Mouse (Mus musculus): ENCODE measurements around the gene Atp13a4. TPM values are rescaled to one million over a fixed set of nuclear protein-coding genes. Genes with fewer than 3 reads are reported as not detected.

The Atp13a4 gene
- polyA plus RNA-seq, 1 experiment = not detected

DNA sequence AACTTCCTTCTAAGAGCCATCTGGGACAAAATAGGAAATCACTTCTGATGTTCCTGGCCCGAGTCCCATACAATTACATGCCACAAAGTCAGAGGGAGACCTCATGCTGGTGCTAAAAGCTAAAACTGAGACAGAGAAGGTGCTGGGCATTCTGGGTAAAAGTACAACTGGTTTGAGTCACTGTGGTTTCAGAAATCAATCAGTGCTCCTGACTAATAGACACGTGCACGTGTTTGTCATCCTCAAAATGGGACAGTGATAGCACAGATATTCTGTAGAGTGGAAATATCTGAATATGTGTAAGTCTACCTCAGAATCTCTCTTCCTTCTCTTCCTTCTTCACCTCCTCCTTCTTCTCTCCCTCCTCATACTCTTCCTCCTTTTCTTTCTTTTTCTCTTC is 53.6 kb downstream of the Atp13a4 start:
- WGBS = 64% methylated on average over 3 of the region's 3 CpGs
- DNase-seq (ENCODE audit: low read depth, low spot score) = no peak

DNA sequence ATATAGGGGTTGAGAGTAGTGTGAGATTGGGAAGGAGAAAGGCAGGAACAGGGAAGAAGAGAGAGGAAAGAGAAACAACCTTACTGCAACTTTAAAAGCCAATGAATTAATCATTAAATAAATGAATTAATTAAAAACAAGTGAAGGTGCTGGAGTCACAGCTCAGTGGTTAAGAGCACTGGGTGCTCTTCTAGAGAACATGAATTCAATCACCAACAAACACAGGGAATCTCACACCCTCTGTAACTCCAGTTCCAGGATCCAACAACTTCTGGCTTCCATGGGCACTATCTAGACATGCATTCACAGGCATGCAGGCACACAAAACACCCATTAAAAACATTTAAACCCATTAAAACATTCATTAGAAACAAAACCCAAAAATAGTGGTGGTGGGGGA is 63.2 kb downstream of the Atp13a4 start:
- no peak for DNase-seq (ENCODE audit: low read depth, low spot score)

DNA sequence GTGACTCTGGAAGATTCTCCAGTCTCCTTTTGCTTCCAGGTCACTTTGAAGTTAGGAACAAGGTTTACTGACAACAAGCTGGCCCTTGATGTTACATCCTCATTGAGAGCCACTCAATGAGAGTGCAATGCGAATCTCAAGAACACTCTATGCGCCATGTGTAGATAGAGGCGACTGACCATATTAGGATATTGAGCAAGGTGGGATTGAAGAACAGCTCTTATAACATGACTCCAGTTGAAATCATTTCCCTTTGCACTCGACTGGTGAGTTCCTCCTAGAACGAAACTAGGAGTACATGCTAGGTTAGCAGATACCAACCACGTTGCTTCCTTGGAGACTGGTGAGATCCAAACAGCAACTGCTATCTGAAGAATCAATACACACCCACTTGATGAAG is 64.3 kb downstream of the Atp13a4 start:
- 82% methylated on average over 6 of the region's 6 CpGs for WGBS
- DNase-seq (ENCODE audit: low read depth, low spot score) = no peak

DNA sequence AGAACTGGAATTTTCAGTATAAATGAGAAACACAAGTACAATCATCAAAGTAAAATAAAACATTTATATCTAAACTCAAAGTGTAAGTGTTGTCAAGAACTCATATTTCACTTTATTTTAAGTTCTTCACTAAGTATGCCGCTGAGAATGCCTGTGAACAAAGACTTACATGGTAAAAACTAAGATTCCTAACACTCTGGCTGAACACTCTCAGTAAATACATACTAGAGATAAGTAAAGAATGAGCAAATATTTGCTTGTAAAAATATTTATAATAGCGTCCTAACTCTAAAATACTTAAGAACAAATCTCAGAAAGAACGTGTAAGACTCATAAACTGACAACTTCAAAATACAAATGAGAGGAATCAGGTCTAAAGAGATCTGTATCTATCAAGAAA is 80.9 kb downstream of the Atp13a4 start:
- DNase-seq (ENCODE audit: low read depth, low spot score) = no peak
- WGBS = 28% methylated on average over 3 of the region's 3 CpGs

DNA sequence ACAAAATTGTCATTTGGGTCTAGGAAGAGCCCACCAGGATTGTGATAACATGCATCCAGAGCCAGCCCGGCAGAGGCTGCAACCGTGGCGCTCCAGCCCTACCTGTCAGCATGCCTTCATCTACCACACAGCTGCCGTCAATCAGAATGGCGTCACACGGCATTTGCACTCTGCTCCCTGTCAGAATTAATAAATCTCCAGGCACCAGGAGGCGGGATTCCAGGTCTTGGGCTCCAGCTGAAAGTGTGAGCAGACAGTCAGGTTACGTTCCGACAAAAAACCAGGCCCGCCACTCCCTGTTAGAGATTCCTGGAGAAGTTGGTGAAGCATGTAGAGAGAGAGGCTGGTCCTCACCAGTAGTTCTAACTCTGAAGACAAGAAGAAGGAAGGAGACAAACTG is 85.3 kb downstream of the Atp13a4 start:
- WGBS = 75% methylated on average over 10 of the region's 10 CpGs
- no peak for DNase-seq (ENCODE audit: low read depth, low spot score)

DNA sequence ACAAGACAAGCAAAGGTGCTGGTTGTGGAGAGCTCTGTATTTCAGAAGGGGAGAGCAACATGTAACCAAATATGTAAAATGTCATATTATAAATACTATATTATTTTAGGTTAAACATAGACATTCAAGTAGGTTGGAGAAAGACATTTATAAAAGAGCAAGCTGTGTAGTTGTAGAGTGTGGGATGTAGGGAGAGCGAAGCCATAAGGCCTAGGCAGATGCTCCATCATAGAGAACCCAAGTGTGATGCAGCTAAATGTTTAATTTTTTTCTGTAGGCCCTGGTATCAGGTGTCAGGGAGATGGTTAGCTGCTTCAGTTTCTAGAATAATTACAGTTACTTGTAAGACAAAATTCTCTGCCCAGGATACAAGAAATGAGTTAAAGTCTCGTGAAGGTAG is 87.8 kb downstream of the Atp13a4 start:
- no peak for DNase-seq (ENCODE audit: low read depth, low spot score)
- WGBS = 89% methylated on average over 2 of the region's 2 CpGs

DNA sequence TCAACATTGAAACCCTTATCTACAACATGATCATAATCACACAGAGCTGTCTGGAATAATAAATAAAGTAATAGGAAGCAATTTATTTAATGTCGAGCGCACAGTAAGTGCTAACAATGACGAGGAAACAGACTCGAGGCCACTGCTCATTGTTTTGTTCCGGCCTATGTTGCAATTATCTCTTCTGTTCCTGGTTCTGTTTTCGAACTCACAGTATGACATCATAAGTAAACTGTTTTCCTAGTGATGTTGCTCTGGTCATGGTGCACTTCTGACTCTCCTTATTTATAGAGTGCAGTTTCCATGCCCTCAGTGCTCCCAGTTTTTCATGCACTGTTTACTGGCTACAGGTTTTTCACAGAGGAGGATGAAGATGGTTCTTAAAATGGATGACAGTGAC is 91.4 kb downstream of the Atp13a4 start:
- no peak for DNase-seq (ENCODE audit: low read depth, low spot score)
- WGBS = 49% methylated on average over 6 of the region's 6 CpGs

DNA sequence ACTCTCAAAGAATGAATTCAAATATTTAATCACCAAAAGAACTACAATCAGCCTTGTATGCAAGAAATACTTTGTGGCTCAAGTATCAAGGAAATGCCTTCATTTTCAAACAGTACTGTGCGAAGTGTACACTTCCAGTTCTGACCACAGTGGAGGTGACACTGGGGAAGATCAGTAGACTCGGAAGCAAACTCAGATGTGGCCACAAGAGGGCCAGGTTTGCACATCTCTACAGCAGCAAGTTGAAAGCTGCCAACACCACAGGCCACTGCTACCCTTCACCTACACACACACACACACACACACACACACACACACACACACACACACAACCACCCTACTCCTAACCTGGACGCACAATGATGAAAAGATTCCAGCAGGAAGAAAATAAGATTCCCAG is 93.0 kb downstream of the Atp13a4 start:
- peak; percentile 10 for DNase-seq (ENCODE audit: low read depth, low spot score)
- 25% methylated on average over 3 of the region's 3 CpGs for WGBS

DNA sequence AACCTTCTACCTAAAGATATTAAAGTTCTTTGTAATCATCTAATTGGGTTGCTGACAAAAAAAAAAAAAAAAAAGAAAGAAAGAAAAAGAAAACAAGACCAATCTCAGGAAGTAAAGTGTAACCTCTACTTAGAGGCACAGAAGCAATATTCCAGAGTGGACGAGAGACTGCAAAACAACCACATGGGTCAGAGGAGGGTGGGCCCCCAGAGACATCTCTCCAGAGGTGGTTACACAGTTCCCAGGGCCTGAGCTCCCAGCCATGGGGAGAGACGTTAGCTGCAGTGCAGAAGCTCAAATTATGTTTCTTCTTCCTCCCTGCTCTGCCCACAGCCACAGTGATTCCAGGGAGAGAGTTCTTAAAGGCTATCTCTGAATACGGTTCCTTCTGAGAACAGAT is 102.5 kb downstream of the Atp13a4 start:
- WGBS = 56% methylated on average over 3 of the region's 3 CpGs
- no peak for DNase-seq (ENCODE audit: low read depth, low spot score)

DNA sequence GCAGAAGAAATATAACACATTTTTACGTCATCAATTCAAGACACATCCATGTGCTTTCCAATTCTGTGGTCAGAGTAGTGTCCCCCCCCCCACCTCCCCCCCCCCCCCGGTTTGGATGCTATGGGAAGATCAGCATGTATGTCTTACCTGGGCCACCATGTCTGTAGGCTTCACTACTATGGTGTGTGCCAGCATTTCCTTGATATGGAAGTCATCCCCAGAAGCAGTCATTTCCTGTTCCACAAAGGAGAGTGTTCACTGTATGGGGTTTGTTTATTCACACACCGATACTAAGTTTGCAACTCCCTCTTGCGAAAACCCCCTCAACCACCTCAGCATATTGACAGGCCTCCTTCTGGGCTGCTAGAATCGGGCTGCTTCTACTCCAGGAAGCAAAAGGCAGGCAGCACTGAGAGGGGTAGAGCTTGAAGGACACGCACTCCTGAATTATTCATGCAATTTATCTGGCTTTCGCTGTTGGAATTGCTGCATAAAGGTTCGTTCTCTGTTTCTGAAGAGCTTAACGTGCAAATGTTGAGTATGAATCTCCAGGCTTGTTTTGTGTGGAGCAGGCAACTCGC is 103.2 kb downstream of the Atp13a4 start:
- 70% methylated on average over 10 of the region's 10 CpGs for WGBS
- no peak for DNase-seq (ENCODE audit: low read depth, low spot score)

DNA sequence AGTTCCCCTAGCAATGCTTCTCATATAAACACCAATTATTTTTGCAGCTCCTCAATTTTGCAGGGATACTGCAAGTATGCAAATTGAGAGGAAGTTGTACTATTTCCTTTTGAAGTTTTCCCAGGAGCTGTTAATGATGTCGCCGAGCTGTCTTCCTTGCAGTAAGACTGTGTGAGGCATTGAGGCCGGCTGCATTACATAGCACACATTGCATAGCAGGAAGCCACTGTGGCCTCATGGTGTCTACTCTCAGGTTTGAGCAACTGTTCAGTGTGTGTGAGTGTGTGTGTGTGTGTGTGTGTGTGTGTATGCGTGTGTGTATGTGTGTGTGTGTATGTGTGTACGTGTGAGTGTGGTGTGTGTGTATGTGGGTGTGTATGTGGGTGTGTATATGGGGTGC is 106.6 kb downstream of the Atp13a4 start:
- WGBS = 72% methylated on average over 5 of the region's 5 CpGs

DNA sequence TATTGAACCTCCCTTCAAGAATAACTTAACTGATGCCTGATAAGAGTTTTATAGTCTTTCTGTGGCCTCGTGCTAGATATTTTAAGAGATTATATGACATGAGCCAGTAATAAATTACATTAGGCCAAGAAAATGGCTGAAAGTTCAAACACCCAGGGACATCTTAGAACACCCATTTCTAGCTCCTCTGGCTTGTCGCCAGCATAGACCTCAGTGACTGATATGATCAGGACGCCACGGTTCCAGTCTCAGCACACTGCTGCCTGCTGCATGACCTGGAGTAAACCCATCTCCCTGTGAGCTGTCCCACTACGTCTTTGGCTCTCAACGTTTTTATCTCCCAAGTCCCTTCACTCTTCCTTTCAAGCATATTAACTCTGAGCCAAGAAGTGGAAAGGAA is 108.9 kb downstream of the Atp13a4 start:
- WGBS = 53% methylated on average over 6 of the region's 6 CpGs
- DNase-seq (ENCODE audit: low read depth, low spot score) = no peak

More for the DNA sequence above, 106.6 kb downstream of the Atp13a4 start:
- no peak for DNase-seq (ENCODE audit: low read depth, low spot score)

DNA sequence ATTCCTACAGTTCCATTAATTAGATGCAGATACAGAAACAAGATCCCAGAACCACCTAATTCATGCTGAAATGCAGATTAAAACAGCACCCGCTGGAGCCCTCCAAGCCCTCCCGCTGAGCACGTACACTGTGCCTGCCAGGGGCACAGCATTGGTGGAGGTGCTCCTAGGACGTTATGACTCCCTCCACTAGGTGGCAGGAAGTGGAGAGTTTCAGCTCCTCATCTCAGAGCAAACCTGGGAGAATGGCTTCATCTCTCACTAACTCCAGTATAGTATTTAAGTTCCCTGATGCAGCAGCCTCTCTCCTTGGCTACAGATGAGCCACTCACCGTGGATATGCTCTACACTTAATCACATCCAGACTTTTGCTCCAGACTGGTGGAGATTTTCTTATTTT is 110.0 kb downstream of the Atp13a4 start:
- no peak for DNase-seq (ENCODE audit: low read depth, low spot score)
- 7% methylated on average over 5 of the region's 5 CpGs for WGBS

DNA sequence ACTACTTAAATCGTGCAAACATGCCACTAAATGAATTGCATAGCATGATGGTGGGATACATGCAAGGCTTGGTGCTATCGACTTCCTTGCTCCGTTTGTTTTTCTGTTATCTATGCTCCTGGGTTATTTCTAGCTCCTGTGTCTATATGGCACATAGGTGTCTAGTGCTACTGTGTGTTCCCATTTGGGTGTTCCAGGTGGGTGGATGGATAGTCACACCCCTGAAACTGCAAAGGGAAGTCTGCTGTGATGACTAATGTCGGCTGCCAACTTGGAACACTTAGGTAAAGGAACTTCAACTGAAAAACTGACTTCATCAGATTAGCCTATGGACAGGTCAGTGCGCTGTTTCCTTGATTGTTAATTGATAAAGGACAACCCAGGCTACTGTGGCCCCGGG is 129.8 kb downstream of the Atp13a4 start:
- WGBS = 63% methylated on average over 6 of the region's 6 CpGs
- no peak for DNase-seq (ENCODE audit: low read depth, low spot score)

DNA sequence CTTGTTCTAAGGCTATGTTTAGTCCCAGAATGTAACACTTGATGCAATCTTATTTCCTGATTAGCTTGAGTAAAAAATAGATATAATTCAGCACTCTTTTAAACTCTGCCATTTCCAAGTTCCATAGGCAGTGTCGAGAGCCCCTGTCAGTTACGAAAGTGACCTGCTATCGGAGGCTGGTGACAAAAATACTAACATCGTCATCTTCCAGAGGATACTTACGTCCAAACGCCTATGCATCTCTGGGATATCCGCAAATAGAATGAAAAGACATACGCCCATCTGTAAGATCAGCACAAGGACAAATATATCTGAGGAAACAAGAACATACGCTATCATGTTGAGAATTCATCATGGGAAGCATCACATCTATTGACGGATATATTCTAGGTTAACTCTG is 137.3 kb downstream of the Atp13a4 start:
- WGBS = 93% methylated on average over 10 of the region's 10 CpGs
- DNase-seq (ENCODE audit: low read depth, low spot score) = no peak

DNA sequence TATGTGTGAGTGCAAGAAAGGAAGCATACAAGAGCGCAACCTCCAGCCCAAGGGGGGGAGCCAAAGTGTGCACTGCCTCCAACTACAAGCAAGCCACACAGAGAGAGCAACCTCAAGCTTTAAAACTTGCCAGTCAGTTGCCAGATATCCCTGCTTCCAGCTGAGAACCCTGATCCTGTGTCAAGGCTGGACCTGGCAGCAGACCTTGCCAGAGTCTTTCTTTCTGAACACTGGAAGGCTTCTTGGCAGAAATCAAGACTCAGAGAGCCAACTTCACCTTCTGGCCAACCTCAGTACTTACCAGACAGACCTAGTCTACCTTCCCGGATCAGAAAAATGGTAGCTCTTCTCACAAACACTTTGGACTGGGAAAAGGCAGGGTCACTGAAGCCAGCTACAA is 145.6 kb downstream of the Atp13a4 start:
- DNase-seq (ENCODE audit: low read depth, low spot score) = no peak
- 92% methylated on average over 2 of the region's 2 CpGs for WGBS

DNA sequence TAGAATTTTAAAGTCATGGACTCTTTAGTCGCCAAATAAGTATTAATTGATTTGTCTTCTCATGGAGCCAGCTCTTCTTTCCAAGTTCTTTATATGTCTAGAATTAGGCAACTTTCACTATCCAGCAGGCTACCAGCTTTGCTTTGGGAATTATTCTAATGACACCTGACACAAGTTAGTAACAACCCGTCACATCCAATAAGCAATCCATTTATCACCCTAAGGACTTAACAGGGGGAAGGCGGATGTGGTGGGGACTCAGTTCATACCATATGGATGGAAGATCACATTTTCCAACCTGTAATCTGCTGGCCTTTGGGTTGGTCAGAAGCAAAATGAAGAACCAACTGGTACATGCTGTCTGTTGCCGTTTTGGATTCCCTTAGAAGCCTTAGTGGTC is 159.9 kb downstream of the Atp13a4 start:
- DNase-seq (ENCODE audit: low read depth, low spot score) = no peak
- 84% methylated on average over 4 of the region's 4 CpGs for WGBS

DNA sequence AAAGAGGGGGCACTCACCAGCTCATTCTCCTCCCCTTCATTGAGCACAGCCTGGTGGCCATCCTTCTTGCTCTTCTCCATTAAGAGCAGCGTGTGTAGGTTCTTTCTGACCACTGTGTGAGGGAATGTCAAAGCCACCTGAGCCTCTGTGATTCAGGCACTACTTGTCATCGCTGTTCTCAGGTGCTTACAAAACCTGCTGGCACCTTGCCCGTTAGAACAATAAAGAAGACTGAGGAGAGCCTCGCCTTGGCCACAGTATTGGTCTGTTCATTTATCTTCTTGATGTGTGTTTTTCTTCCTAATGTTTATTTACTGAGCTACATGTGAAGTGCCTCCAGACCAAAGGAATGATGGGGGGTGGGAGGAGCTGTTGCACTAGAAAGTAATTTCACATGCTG is 166.2 kb downstream of the Atp13a4 start, which contains the start of gene Atp13a5:
Atp13a5 (minus strand) TSS at position 275 of the 400 bp plus-strand sequence.
- no peak for DNase-seq (ENCODE audit: low read depth, low spot score)
- WGBS = 29% methylated on average over 4 of the region's 4 CpGs

DNA sequence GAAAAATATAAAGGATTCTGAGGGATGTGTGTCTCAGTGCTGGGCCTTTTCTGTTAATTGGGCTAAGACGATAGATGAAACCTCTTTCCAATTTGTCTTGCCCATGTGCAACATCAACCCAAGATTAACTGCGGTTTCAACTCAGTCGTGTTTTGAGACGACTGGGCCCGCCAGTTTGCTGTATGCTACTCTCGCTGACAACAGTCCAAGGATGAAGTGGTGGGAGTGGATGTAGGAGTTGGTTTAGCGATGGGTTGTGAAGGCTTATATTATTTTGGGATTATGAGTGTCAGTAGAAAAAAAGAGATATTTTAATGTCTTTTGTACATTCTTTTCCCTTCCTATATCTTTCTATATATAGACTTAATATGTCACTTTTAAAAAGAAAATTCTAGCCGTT is 170.0 kb downstream of the Atp13a4 start:
- 86% methylated on average over 8 of the region's 8 CpGs for WGBS
- DNase-seq (ENCODE audit: low read depth, low spot score) = no peak
